Mouse (Mus musculus) limb, embryonic 14.5 days (tissue): Measurements from ENCODE around the gene Prdx6b. TPM values are rescaled to one million over a fixed set of nuclear protein-coding genes. Genes with fewer than 3 reads are reported as not detected.

Experiments
- ATAC-seq: fragments of 200-750 bp; cut with Nextera tagmentation; 2 replicates; pipeline ENCODE4 v1.8.0; 2017; ENCODE audit warnings: low read depth, moderate number of reproducible peaks, moderate TSS enrichment; ENCODE audit not compliant: low FRiP score
- DNase-seq: peaks from one replicate; pipeline ENCODE4 v3.0.0-alpha.2; 2015; ENCODE audit warnings: low spot score
- H3K27ac ChIP-seq: fragments of 300-500 bp; sonication (generic); replicated peaks from 2 replicates; pipeline ENCODE4 v1.5.1; 2014; ENCODE audit warnings: low read depth, mild to moderate bottlenecking, low read length, moderate library complexity, mixed read lengths
- H3K27me3 ChIP-seq: fragments of 300-500 bp; sonication (generic); 2 replicates; pipeline ENCODE4 v1.6.1; 2014; ENCODE audit warnings: low read length, mixed read lengths; ENCODE audit not compliant: control insufficient read depth, insufficient read depth
- H3K36me3 ChIP-seq: fragments of 300-500 bp; sonication (generic); 2 replicates; pipeline ENCODE4 v1.6.1; 2014; ENCODE audit warnings: mild to moderate bottlenecking, low read length, moderate library complexity, mixed read lengths; ENCODE audit not compliant: control insufficient read depth, insufficient read depth
- H3K4me1 ChIP-seq: fragments of 300-500 bp; sonication (generic); 2 replicates; pipeline ENCODE4 v1.6.1; 2014; ENCODE audit warnings: antibody characterized with exemption, low read length, mixed read lengths; ENCODE audit not compliant: control insufficient read depth, insufficient read depth
- H3K4me2 ChIP-seq: fragments of 300-500 bp; sonication (generic); replicated peaks from 2 replicates; pipeline ENCODE4 v1.6.1; 2014; ENCODE audit warnings: low read depth, mild to moderate bottlenecking, low read length, moderate library complexity; ENCODE audit not compliant: severe bottlenecking
- H3K4me3 ChIP-seq: fragments of 300-500 bp; sonication (generic); replicated peaks from 2 replicates; pipeline ENCODE4 v1.5.1; 2014; ENCODE audit warnings: low read length
- H3K9ac ChIP-seq: fragments of 300-500 bp; sonication (generic); 2 replicates; pipeline ENCODE4 v1.6.1; 2014; ENCODE audit warnings: mild to moderate bottlenecking, low read depth, low read length, moderate library complexity; ENCODE audit not compliant: severe bottlenecking
- H3K9me3 ChIP-seq: fragments of 300-500 bp; sonication (generic); 2 replicates; pipeline ENCODE4 v1.6.1; 2016; ENCODE audit warnings: low read length; ENCODE audit not compliant: control insufficient read depth
- POLR2A ChIP-seq: fragments of 200-500 bp; IDR thresholded peaks from 2 replicates; pipeline ENCODE4 v1.8.0; 2012; ENCODE audit warnings: inconsistent platforms, mild to moderate bottlenecking, moderate library complexity, borderline replicate concordance; ENCODE audit not compliant: insufficient read depth, insufficient read length; ENCODE audit errors: extremely low read depth
- WGBS: fragments of 180-500 bp; shearing (Covaris S2); extraction: QIAGEN DNeasy Blood & Tissue Kit; methylation state at CpG from one replicate; pipeline ENCODE4 v1.1.7; 2014; 5-methylcytosine and 5-hydroxymethylcytosine counted together
- polyA plus RNA-seq, 2 experiments: library from polyadenylated mRNA; depleted of rRNA in 1 of 2; stranded (reverse) in 1 of 2; unstranded in 1 of 2; fragments of >200 nt; fragmentation: Nextera tagmentation in 1 of 2; extraction: Ambion mirVana in 1 of 2; gene quantifications; 2 replicates each; pipeline versions ENCODE4 v1.2.1 to v1.2.3; 2012 to 2014

The Prdx6b gene
- polyA plus RNA-seq, 2 experiments = not detected

- Histone ChIP-seq H3K27ac (no peak overlapping the region), H3K36me3 (peaks cover 66% of the 10 kb centered on the region), H3K4me1 (no peaks in the 10 kb centered on the region), H3K4me3 (no peak overlapping the region), H3K27me3 (no peaks in the 10 kb centered on the region), H3K4me2 (no peak overlapping the region), H3K9me3 (no peaks in the 10 kb centered on the region), H3K9ac (no peak overlapping the region)
- 95% methylated on average over 4 of the region's 4 CpGs for WGBS
- ATAC-seq (no peak), DNase-seq (no peak)
- TF ChIP-seq POLR2A = no peak
These were observed 30.6 kb downstream of the Prdx6b start for GRCm38 (mm10) chr2:80322878-80323277.

GRCm38 (mm10) chr2:80325779-80326178 is 33.5 kb downstream of the Prdx6b start:
- ATAC-seq = no peak
- H3K4me3 ChIP-seq = no peak overlapping the region
- no peak overlapping the region for H3K27ac ChIP-seq
- peaks cover 68% of the 10 kb centered on the region for H3K36me3 ChIP-seq
- H3K4me1 ChIP-seq = no peaks in the 10 kb centered on the region
- no peak overlapping the region for H3K9ac ChIP-seq
- no peaks in the 10 kb centered on the region for H3K9me3 ChIP-seq
- WGBS = 95% methylated on average over 2 of the region's 2 CpGs
- no peaks in the 10 kb centered on the region for H3K27me3 ChIP-seq
- DNase-seq = no peak
- no peak overlapping the region for H3K4me2 ChIP-seq
- no peak for TF ChIP-seq POLR2A

- ATAC-seq = no peak
- no peak for TF ChIP-seq POLR2A
- 94% methylated on average over 6 of the region's 6 CpGs for WGBS
- Histone ChIP-seq H3K36me3 (peaks cover 66% of the 10 kb centered on the region), H3K27ac (no peak overlapping the region), H3K4me1 (no peaks in the 10 kb centered on the region), H3K27me3 (no peaks in the 10 kb centered on the region), H3K9ac (no peak overlapping the region), H3K4me3 (no peak overlapping the region), H3K4me2 (no peak overlapping the region), H3K9me3 (no peaks in the 10 kb centered on the region)
- no peak for DNase-seq
These were observed 35.0 kb downstream of the Prdx6b start for GRCm38 (mm10) chr2:80327272-80327671.

- Histone ChIP-seq H3K4me1 (no peaks in the 10 kb centered on the region), H3K27me3 (no peaks in the 10 kb centered on the region), H3K27ac (no peak overlapping the region), H3K9ac (no peak overlapping the region), H3K36me3 (peaks cover 69% of the 10 kb centered on the region), H3K4me2 (no peak overlapping the region), H3K4me3 (no peak overlapping the region), H3K9me3 (no peaks in the 10 kb centered on the region)
- no peak for TF ChIP-seq POLR2A
- ATAC-seq (no peak), DNase-seq (no peak)
- WGBS = 91% methylated on average over 7 of the region's 7 CpGs
These were observed 36.8 kb downstream of the Prdx6b start for GRCm38 (mm10) chr2:80328961-80329653.

GRCm38 (mm10) chr2:80340537-80340936 is 48.3 kb downstream of the Prdx6b start:
- peaks cover 80% of the 10 kb centered on the region for H3K36me3 ChIP-seq
- H3K27ac ChIP-seq = no peak overlapping the region
- no peak overlapping the region for H3K4me2 ChIP-seq
- H3K4me3 ChIP-seq = no peak overlapping the region
- whole genome bisulfite sequencing = 95% methylated on average over 9 of the region's 9 CpGs
- H3K9ac ChIP-seq = no peak overlapping the region
- no peaks in the 10 kb centered on the region for H3K4me1 ChIP-seq
- DNase-seq (no peak), ATAC-seq (no peak)
- H3K27me3 ChIP-seq = no peaks in the 10 kb centered on the region
- no peaks in the 10 kb centered on the region for H3K9me3 ChIP-seq
- no peak for TF ChIP-seq POLR2A

Other genes with a start within 250 kb of the Prdx6b start
- gene Pde1a, start 163.0 kb upstream of the Prdx6b start, polyA plus RNA-seq (2012; rRNA removed) = 3.0 TPM in 2 replicates
- 5.6 TPM in 2 replicates for gene Pde1a, start 163.0 kb upstream of the Prdx6b start, polyA plus RNA-seq (2014; fragmentation: Nextera tagmentation; extraction: Ambion mirVana)
- 58.1 and 59.3 TPM in 2 replicates for gene Dnajc10, start 23.0 kb downstream of the Prdx6b start, polyA plus RNA-seq (2012; rRNA removed)
- gene Dnajc10, start 23.0 kb downstream of the Prdx6b start, polyA plus RNA-seq (2014; fragmentation: Nextera tagmentation; extraction: Ambion mirVana) = 78.5 and 84.9 TPM in 2 replicates
- gene Frzb, start 155.2 kb downstream of the Prdx6b start, polyA plus RNA-seq (2012; rRNA removed) = 13.9 and 17.2 TPM in 2 replicates
- 10.5 and 10.8 TPM in 2 replicates for gene Frzb, start 155.2 kb downstream of the Prdx6b start, polyA plus RNA-seq (2014; fragmentation: Nextera tagmentation; extraction: Ambion mirVana)